Mouse (Mus musculus) cerebellum, adult 9-11 months (tissue): ENCODE data around the gene Ppfia3.
A peak's percentile ranks its signal among the peaks of the same experiment; 100 is the strongest.
"Not testable (repeated sequence)": the region's sequence is repeated elsewhere in the genome, so short reads cannot be mapped to it uniquely, and the experiment has no call there.

Experiments
- DNase-seq: peaks from one replicate; pipeline ENCODE4 v3.0.0; 2022

Ppfia3 gene

DNA sequence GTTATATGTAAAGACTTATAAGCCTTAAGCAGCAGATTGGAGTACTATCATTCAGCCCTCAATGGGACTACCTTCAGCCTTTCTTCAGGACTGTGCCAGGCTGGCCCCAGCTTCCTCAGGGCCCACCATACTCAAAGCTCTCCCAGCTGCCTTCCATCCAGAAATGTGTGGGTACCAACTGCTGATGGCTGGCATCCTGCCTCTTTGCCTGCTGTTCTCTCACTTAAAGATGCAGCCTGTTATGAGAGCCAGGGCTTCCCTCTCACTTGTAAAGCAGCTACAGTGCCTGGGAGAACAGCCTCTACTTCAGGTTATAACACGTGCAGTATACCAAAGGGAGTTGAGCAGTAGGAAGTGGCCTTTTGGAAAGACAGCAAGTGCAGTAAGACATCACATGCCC is 9.2 kb upstream of the Ppfia3 start:
- no peak for DNase-seq

DNA sequence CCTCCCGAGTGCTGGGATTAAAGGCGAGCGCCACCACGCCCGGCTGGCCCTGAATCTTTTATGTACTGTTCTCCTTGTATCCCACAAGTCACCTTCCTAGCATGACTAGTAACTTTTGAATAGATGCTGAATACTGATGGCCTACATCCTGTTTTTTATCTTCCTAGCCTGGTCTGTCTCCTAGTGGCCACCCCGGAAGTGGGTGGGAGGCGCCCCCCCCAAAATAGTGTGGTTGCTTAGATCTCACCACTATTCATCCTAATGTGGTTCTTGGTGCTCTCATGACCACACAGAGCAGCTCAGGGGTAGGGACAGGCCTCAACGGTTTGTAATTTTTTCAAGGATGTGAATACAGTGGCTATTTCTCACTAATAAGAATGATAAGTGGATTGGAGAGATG is 7.8 kb upstream of the Ppfia3 start:
- no peak for DNase-seq

DNA sequence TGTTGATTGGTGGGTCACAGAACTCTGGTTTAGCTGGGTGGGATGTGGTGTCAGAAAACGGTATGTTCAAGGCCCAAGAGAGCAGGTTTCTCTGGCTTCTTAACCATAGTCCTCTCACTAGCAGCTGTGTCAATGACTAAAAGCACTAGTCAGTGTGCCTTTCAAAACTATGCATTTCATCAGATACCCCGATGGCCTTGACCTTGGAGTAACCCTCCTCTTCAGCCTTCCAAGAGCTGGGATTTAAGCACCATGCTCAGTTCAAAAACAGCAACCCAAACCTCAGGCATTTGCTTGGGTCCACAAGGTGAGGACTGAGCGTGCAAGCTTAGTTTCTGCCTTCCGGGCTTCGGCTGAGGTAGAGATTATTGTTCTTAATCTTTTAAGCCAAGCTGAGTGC is 5.6 kb upstream of the Ppfia3 start:
- no peak for DNase-seq

DNA sequence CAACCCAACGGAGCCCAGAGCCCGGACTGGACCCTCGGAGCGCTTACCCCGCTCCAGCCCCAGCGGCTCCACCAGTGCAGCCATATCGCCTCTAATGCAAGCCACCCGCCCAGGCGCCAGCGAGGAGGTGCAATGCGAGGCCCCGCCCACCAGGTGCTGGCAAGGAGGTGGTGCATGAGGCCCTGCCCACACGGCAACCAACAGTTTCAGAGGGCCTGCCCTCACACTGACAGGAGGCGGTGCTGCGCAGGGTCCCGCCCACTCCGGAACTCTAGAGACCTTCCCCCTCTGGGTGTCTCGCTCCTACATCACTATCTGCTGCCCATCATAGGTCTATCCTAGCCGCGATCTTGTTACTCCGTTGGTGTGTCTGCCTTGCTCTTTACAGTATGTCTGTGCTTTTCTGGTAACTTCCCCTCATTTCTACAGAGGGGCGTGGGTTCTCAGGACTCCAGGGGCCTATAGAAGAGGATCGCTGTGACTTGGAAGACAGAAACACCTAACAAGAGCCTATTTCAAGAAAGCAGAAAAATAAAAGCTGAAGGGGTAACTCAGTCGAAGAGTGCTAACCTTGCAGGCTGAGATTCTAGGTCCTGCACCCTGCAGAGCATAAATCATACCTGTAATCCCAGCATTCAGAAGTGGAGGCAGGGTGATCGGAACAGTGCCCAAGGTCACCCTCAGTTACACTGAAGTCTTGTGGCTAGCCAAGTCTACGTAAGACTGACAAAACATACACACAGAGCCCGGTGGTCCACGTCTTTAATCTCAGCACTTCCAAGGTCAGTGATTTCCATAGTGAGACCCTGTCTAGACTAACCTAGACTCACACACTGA is 3.9 kb upstream of the Ppfia3 start, which contains the start of gene Lin7b:
Gene Lin7b, minus strand, starts transcription at position 109 of the 837 bp plus-strand sequence.
- DNase-seq: peak; percentile 93

DNA sequence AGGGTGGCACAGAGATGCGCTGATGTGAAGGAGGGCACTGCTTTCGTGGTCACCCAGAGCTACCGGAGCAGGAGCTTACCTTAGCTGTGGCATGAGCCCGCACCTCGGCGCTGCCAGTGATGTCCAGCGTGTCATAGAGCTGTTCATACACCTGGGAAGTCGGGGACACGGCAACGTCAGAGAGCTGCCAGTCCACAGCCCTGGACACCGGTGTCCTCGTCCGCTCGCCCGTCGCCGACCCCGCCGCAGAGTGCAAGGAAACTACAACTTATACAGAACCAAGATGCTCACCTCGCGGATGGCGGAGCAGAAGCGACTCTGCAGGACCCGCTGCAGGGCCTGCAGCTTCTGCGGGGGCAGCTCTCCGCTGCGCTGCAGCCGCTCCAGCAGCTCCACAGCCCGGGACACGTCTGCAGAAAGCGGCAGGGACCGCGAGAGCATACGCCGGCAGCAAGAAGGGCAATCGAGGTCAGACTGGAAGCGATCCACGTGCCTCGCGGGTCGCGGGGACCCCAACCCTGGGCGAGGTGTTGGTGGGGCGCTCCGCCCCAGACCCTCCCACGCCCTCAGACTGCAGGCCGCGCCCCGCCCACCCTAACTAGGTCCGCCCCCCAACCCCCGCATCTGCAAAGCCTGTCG is 3.1 kb upstream of the Ppfia3 start:
- DNase-seq: peak; percentile 61

DNA sequence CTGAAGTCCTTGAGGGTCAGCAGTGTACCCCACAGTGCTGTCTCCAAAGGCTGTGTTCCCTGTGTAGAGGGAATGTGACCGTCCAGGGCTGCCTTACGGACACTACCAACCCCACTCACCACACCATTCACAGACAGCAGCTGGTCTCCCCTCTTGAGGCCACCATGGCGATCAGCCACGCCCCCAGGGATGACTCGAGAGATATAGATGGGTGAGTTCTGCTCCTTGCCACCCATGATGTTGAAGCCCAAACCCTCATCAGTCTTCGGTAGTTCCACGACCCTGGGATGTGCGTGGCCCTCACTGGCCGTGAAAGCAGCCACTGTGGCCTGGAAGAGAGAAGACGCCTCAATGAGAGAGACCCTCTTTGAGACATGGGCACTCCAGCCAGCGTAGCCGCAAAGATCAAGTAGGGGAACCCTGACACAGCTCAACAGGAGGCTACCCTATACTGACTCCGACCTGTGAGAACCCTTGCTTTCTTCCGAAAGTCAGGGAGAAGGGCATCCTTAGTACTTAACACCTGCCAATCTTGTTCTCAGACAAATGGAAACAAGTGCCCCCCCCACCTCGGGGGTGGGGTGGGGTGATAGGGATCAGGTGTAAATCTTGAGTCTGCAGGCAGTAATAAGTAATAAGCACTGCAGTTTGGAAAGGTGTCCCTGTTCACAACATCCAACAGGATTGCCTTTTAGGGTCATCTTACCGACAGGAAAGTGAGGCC is 2.4 kb upstream of the Ppfia3 start:
- peak; percentile 71 for DNase-seq

DNA sequence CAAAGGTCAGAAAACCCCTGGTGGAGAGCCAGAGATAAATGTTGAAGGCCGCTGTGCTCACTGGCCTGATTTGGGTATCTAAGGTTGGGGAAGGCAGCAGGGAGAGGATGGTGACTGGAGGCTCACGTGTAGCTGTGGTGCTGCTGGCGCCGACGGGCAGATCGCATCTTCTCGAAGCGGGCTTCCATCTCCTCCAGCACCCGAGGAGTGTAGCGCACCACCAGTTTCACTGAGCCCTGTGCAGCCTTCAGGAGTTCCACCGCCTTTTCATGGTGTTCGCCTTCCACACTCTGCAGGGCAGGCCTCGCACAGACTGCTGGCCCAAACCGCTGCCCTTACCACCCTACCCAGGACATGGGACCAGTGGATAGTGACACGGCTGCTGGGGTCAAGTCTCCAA is 1.4 kb upstream of the Ppfia3 start:
- DNase-seq: peak; percentile 70

DNA sequence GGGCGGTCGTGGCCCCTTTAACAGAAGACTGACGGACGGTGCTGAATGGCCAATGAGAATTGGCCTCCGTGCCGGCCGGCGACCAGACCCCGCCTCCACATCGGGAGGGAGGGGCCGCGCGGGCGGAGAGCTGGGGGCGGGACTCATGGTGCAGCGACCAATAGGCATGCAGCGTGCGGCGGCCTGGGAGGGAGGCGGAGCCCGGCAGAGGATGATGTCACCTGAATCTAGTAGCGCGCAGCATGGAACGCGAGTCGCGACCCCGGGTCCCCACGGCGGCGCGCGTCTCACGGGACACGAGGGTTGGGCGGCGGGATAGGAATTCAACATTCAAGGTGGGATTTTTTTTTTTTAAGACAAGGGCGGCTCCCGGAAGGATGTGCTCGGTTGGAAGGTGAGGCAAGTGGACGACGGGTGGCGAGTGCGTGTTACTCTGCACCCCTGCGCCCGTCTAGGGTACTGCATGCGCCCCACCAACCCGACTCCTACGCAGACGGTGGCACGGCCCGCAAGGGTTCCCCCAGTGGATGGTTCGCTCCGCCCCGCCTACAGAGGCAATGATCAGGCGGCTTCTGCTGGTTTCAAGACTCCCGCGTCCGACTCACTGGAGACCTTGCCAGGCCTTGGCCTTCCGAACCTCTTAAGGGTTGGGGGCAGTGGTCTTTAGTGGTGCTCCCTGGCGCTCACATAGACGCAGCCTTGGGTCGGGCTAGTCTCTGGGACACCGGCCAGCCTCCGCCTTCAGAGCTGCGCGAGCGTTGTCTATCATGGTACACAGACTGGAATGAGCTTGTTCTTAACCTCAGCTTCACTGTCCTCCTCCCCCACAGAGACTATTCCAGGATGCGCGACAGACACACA is 431 bp upstream of the Ppfia3 start:
- peak; percentile 99 for DNase-seq

GRCm38 (mm10) chr7:45365742-45366651 is 822 bp downstream of the Ppfia3 start:
- DNase-seq: peak; percentile 82

GRCm38 (mm10) chr7:45363983-45364382 is 2.8 kb downstream of the Ppfia3 start:
- peak; percentile 53 for DNase-seq

GRCm38 (mm10) chr7:45362801-45363200 is 4.0 kb downstream of the Ppfia3 start:
- DNase-seq: peak; percentile 90

DNA sequence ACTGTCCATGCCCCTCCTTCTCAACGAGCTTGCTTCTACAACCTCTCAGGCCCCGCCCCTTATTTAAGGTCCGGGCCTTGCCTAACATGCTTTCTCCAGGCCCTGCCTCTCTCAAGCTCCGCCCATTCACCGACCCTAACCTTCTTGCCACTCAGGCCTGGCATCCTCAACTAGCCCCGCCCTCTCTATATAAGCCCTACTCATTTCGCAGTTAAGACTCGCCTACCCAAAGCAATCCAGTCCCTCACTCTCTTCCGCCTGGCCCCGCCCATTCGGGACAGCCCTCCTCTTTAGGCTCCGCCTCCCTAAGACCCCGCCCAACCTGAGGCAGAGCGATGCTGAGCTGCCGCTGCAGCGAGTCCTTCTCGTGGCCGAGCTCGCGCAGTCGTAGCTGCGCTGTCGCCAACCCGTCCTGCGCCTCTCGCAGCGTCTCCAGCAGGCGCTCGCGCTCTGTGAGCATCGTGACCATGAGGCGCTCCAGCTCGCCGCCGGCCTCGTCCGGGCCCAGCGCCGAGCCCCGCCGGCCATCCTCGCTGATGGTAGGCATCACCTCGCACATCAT is 5.5 kb downstream of the Ppfia3 start:
- peak; percentile 94 for DNase-seq

- DNase-seq: peak; percentile 75
These were observed 6.3 kb downstream of the Ppfia3 start for GRCm38 (mm10) chr7:45360404-45361125.

DNA sequence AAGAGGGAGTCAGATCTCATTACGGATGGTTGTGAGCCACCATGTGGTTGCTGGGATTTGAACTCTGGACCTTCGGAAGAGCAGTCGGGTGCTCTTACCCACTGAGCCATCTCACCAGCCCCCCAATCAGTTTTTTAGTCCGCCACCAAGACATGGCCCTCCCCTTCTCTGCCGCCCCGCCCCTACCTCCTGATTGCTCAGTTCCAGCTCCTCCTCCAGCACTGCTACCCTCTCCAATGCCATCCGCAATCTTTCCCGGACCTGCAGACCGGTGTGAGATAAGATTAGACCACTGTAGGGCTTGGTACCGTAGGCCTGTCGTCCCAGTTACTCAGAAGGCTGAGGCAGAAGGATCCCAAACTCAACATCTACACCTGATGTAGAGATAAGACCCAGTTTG is 7.7 kb downstream of the Ppfia3 start:
- DNase-seq: not testable (repeated sequence)

GRCm38 (mm10) chr7:45356087-45356486 is 10.7 kb downstream of the Ppfia3 start:
- DNase-seq: no peak

GRCm38 (mm10) chr7:45355318-45356020 is 11.3 kb downstream of the Ppfia3 start:
- no peak for DNase-seq

GRCm38 (mm10) chr7:45353041-45353440 is 13.8 kb downstream of the Ppfia3 start:
- no peak for DNase-seq

DNA sequence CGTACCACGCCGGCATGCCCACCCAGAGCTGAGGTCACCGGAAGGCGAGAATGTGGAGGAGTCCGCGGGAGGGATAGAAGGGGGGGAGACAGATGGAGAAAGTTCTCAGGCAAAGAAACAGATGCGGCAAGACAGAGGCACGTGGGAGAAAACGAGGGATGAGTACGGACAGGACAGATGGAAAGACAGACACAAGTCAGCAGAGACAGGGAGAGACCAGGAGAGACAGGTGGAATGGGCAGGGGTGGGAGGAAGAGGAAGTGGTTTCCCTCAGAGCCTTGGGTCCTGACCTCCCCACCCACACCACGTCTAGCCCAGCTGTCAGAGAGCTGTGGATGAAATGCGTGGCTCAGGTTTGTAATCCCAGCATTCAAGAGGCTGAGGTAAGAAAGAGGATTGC is 19.9 kb downstream of the Ppfia3 start:
- peak; percentile 21 for DNase-seq

DNA sequence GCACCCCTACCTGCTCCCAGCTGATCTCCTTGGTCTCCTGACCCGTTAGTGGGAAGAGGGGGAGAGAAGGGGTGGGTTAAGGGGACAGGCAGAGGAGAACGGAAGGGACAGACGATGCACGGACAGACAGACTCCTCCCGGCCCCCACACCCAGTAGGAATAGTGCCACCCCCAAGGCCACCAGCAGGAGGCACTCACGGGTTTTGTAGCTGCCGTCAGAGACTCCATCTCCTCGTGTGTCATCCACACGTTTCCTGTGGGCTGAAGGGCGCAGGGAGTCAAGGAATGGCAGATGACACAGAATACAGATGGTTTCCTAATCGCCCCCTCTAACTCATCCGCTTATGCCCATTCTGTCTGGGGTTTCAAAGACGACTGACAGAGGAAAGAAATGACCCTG is 23.3 kb downstream of the Ppfia3 start:
- DNase-seq: no peak

DNA sequence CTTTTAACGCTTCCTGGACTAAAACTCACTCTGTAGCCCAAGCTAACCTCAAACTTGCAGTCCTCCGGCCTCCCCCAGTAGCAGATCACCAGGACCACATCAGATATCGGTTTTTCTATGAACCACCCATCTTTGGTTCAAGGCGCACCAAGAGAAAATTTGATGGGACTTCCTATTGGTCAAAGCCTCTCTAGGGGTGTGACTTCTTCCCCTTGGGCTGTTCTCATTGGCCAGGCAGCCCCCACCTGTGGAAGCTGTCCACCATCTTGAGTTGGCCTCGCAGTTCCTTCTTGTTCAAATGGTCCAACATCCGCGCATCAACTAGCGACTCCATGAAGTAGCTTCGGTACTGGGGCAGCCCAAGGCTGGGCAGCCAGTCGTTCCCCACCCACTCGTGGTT is 24.7 kb downstream of the Ppfia3 start:
- DNase-seq: no peak
